Comparison of ENCODE assay signal across 9 mouse cellular contexts in the genomic region with DNA sequence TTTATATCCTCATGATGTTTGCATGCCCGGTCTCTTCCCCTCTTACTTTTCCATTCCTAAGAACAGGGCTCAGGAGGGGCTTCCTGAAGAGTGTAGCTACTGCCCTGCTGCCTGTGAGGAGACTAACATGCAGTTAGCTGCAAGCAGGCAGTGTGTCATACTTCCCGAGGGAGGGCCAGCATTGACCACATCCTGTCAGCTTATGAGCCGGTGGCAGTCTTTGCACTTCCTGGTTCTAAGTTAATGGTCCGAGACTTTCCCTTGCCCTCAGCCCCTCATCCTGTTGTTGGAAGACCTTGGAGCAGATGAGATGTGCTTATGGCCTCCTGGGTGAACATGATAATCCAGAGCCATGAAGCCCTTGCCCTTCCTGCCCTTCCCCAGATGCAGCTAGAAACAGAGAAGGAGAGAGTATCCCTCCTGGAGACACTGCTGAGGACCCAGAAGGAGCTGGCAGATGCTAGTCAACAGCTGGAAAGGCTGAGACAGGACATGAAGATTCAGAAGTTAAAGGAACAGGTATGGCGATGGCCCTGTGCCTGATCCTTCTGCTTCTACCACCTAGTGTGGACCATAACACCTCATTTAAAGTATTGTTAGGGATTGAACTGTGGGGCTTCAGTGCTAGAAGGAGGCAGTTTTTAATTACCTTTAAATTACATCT. TPM values are rescaled to one million over a fixed set of nuclear protein-coding genes. Genes with fewer than 3 reads are reported as not detected.
DNase-seq lines count a peak whose midpoint lies in the region; ATAC-seq and TF ChIP-seq lines count a peak whose summit lies in the region.
"Had no signal": no experiment of that assay in that cellular context is flagged by ENCODE, and none has a peak within 500 bp of the region (broad histone marks: within the 10 kb centered on the region; RNA-seq: fewer than 3 reads in every experiment).

No protein-coding gene starts in this region.

- peaks cover 12% of the 10 kb centered on the region for H3K79me2 ChIP-seq in CH12.LX (replicated peaks; ENCODE audit: control insufficient read depth, extremely low read depth, insufficient read depth, poor library complexity, severe bottlenecking)

- H3K4me1 ChIP-seq in CH12.LX (ENCODE audit: control insufficient read depth in 1 of 2, insufficient read depth in 2 of 2), result peaks cover 0 to 48% of the 10 kb centered on the region in 2 experiments; a peak in 2 of 4 replicates
- H3K4me1 ChIP-seq: lung, embryonic 15.5 days had no signal

- H3K36me3 ChIP-seq in CH12.LX (replicated peaks in 1 of 2; ENCODE audit: control insufficient read depth in 1 of 2, insufficient read depth in 1 of 2, low read length in 1 of 2), result peaks cover 43 to 61% of the 10 kb centered on the region in 2 experiments

- peak overlapping the region; percentile 76 for H3K9ac ChIP-seq in CH12.LX (ENCODE audit: insufficient read depth, low read depth)
- H3K9ac ChIP-seq: lung, embryonic 15.5 days had no signal

- TF ChIP-seq POLR2A in CH12.LX (IDR thresholded peaks at IDR 0.05; ENCODE audit: low read depth, low read length), result peak; percentile 82

- H3K27ac ChIP-seq in CH12.LX (ENCODE audit: insufficient read depth, low read depth), result peak overlapping the region; percentile 55
- H3K27ac ChIP-seq: lung, embryonic 15.5 days had no signal

- dilution Hi-C loops in CH12.LX (cut with MboI; ENCODE audit: extremely low pct_ligation_motif_present, extremely low pct_unique_long_range_greater_than_20kb, low sequenced_read_pairs), result no loop called here

- peak; percentile 89 for DNase-seq in CH12.LX (ENCODE audit: extremely low read depth)
- DNase-seq in heart, adult 8-10 months (ENCODE audit: low spot score), result peak; percentile 65
- peak; percentile 37 to 58 for DNase-seq in kidney, postnatal 4 days
- peak; percentile 76 to 79 for DNase-seq in natural killer cell, adult 2 months (ENCODE audit: low spot score in 2 of 2)
- no peak for DNase-seq in urinary bladder, postnatal 10 days (ENCODE audit: low spot score)
- no peak for DNase-seq in layer of hippocampus, postnatal 10 days (ENCODE audit: low spot score in 2 of 2)
- DNase-seq in embryo, embryonic 9.5 days (ENCODE audit: extremely low spot score), result no peak

- no peak for TF ChIP-seq RAD21 in CH12.LX (IDR thresholded peaks at IDR 0.05; ENCODE audit: low read depth, low read length)

- no peak for TF ChIP-seq CTCF in CH12.LX (conservative IDR thresholded peaks at IDR 0.05 in 1 of 2, IDR thresholded peaks at IDR 0.05 in 1 of 2; ENCODE audit: low read depth in 2 of 2, low read length in 2 of 2)

- no peaks in the 10 kb centered on the region for H3K9me3 ChIP-seq in CH12.LX (replicated peaks; ENCODE audit: low read length)
- H3K9me3 ChIP-seq: lung, embryonic 15.5 days had no signal

- in situ Hi-C loops in CH12.LX (cut with MboI; ENCODE audit: low pct_ligation_motif_present, low pct_unique_long_range_greater_than_20kb, low sequenced_read_pairs), result loop anchor here (25.0 kb wide), 1 partner anchor 308 kb away; no protein-coding TSS in a partner anchor

- no peaks in the 10 kb centered on the region for H3K27me3 ChIP-seq in CH12.LX (replicated peaks)
- H3K27me3 ChIP-seq: lung, embryonic 15.5 days had no signal

- peak overlapping the region; percentile 88 for H3K4me2 ChIP-seq in CH12.LX (ENCODE audit: insufficient read depth, low read depth, poor library complexity, severe bottlenecking)
- H3K4me2 ChIP-seq: lung, embryonic 15.5 days had no signal

- TF ChIP-seq EP300 in CH12.LX (IDR thresholded peaks at IDR 0.05; ENCODE audit: low read length), result peak; percentile 71; the same call in 1 of the 2 replicates

- peak overlapping the region; percentile 48 to 72 (median 62) for H3K4me3 ChIP-seq in CH12.LX (replicated peaks in 1 of 3; ENCODE audit: low read depth in 2 of 3, low read length in 2 of 3, poor library complexity in 1 of 3)
- H3K4me3 ChIP-seq: lung, embryonic 15.5 days had no signal

- no peak for ATAC-seq in frontal cortex, adult (ENCODE audit: low TSS enrichment)

TF ChIP-seq in CH12.LX, 34 proteins besides CTCF, POLR2A, EP300 and RAD21 (continues in another document):
- TF ChIP-seq TBP (conservative IDR thresholded peaks at IDR 0.05; ENCODE audit: low read depth, low read length) (peak; percentile 91), MXI1 (IDR thresholded peaks at IDR 0.05; ENCODE audit: low read depth, low read length) (peak; percentile 87), SMC3 (IDR thresholded peaks at IDR 0.05; ENCODE audit: low read depth, low read length) (no peak), POLR2AphosphoS2 (IDR thresholded peaks at IDR 0.05; ENCODE audit: low read depth, low read length) (0 out of 2 replicates have a peak, but pooled peaks have one; percentile 38), NELFE (IDR thresholded peaks at IDR 0.05; ENCODE audit: low read depth, low read length) (peak; percentile 81), PAX5 (IDR thresholded peaks at IDR 0.05; ENCODE audit: low read length) (no peak), E2F4 (IDR thresholded peaks at IDR 0.05; ENCODE audit: insufficient replicate concordance, low read depth, low read length) (no peak), UBTF (IDR thresholded peaks at IDR 0.05; ENCODE audit: low read depth, low read length) (no peak), SIN3A (IDR thresholded peaks at IDR 0.05; ENCODE audit: low read length) (peak; percentile 93; the same call in 1 of the 2 replicates), ETS1 (conservative IDR thresholded peaks at IDR 0.05; ENCODE audit: low read depth, low read length) (peak; percentile 59), JUN (IDR thresholded peaks at IDR 0.05; ENCODE audit: insufficient read depth, low read depth, low read length) (peak; percentile 59; the same call in 1 of the 2 replicates), IRF4 (IDR thresholded peaks at IDR 0.05; ENCODE audit: low read depth, low read length) (peak; percentile 49), BHLHE40 (IDR thresholded peaks at IDR 0.05; ENCODE audit: low read depth, low read length) (peak; percentile 16; the same call in 1 of the 2 replicates), GABPA (IDR thresholded peaks at IDR 0.05; ENCODE audit: insufficient replicate concordance, low read depth, low read length) (no peak), ELF1 (IDR thresholded peaks at IDR 0.05; ENCODE audit: low read depth, low read length) (peak; percentile 97), HCFC1 (IDR thresholded peaks at IDR 0.05; ENCODE audit: low read depth, low read length) (peak; percentile 71), CHD1 (IDR thresholded peaks at IDR 0.05; ENCODE audit: low read depth, low read length) (no peak), MAFK (IDR thresholded peaks at IDR 0.05; ENCODE audit: insufficient replicate concordance, low read length) (no peak), ZC3H11A (IDR thresholded peaks at IDR 0.05; ENCODE audit: low read depth, low read length) (no peak), USF2 (conservative IDR thresholded peaks at IDR 0.05; ENCODE audit: low read depth, low read length) (no peak), TCF12 (IDR thresholded peaks at IDR 0.05; ENCODE audit: low read depth, low read length) (peak; percentile 93), NRF1 (IDR thresholded peaks at IDR 0.05; ENCODE audit: low read depth, low read length) (no peak), RCOR1 (conservative IDR thresholded peaks at IDR 0.05; ENCODE audit: low read depth, low read length) (no peak), CHD2 (IDR thresholded peaks at IDR 0.05; ENCODE audit: low read length) (peak; percentile 41; the same call in 1 of the 2 replicates), MYC (IDR thresholded peaks at IDR 0.05; ENCODE audit: low read depth, low read length) (peak; percentile 63; the same call in 1 of the 2 replicates), ZNF384 (IDR thresholded peaks at IDR 0.05; ENCODE audit: low read depth, low read length) (no peak), MEF2A (IDR thresholded peaks at IDR 0.05; ENCODE audit: borderline replicate concordance, low read depth, low read length) (peak; percentile 76; the same call in 1 of the 2 replicates), MAZ (IDR thresholded peaks at IDR 0.05; ENCODE audit: low read depth, low read length) (no peak), USF1 (IDR thresholded peaks at IDR 0.05; ENCODE audit: low read depth, low read length) (no peak), ZMIZ1 (IDR thresholded peaks at IDR 0.05; ENCODE audit: low read depth, low read length) (peak; percentile 82; the same call in 1 of the 2 replicates), MAX (IDR thresholded peaks at IDR 0.05; ENCODE audit: low read length) (peak; percentile 61; the same call in 1 of the 2 replicates), ZKSCAN1 (IDR thresholded peaks at IDR 0.05; ENCODE audit: borderline replicate concordance, low read depth, low read length) (no peak)

RNA-seq across cellular contexts. Expression of a gene that starts 23.2 kb away (rescaled TPM):
- total RNA-seq in CH12.LX (2012; rRNA removed) (29.1 and 31.4 TPM in 2 replicates), CH12.LX (2014; rRNA removed) (13.5 and 17.7 TPM in 2 replicates)
- 25.8 and 26.3 TPM in 2 replicates for polyA plus RNA-seq in CH12.LX (2012; ENCODE audit: insufficient read length, low read depth)
- total RNA-seq in heart, adult 8-10 months (2022), result 1 to 10 TPM; 4.1 to 8.8 (median 6.0) TPM
- 10 to 100 TPM; 18.1 to 23.2 TPM for total RNA-seq in layer of hippocampus, postnatal 10 days (2021)

RNA-seq across cellular contexts. Expression of a gene that starts 28.3 kb away (rescaled TPM):
- total RNA-seq in CH12.LX (2012; rRNA removed) (1.1 and 1.4 TPM in 2 replicates), CH12.LX (2014; rRNA removed) (0.78 and 1.1 TPM in 2 replicates)
- polyA plus RNA-seq in CH12.LX (2012; ENCODE audit: insufficient read length, low read depth), result 0.81 and 1.7 TPM in 2 replicates
- 1 to 10 TPM in 1 of 4 experiments, under 1 TPM in 3; 0.14 to 2.0 (median 0.53) TPM for total RNA-seq in heart, adult 8-10 months (2022)
- 1 to 10 TPM in 1 of 2 experiments, under 1 TPM in 1; 0.80 to 1.1 TPM for total RNA-seq in layer of hippocampus, postnatal 10 days (2021)

RNA-seq across cellular contexts. Expression of a gene that starts 28.4 kb away (rescaled TPM):
- 132 and 136 TPM in 2 replicates for total RNA-seq in CH12.LX (2012; rRNA removed)
- 51.6 and 53.0 TPM in 2 replicates for total RNA-seq in CH12.LX (2014; rRNA removed)
- polyA plus RNA-seq in CH12.LX (2012; ENCODE audit: insufficient read length, low read depth), result 146 and 163 TPM in 2 replicates
- 10 to 100 TPM; 58.2 to 67.2 (median 66.3) TPM for total RNA-seq in heart, adult 8-10 months (2022)
- 100 to 1,000 TPM; 198 to 232 TPM for total RNA-seq in layer of hippocampus, postnatal 10 days (2021)

RNA-seq across cellular contexts. Expression of a gene that starts 34.3 kb away (rescaled TPM):
- not detected in 2 replicates for total RNA-seq in CH12.LX (2012; rRNA removed)
- not detected in 2 replicates for total RNA-seq in CH12.LX (2014; rRNA removed)
- not detected in 2 replicates for polyA plus RNA-seq in CH12.LX (2012; ENCODE audit: insufficient read length, low read depth)
- not detected for total RNA-seq in heart, adult 8-10 months (2022)
- 1 to 10 TPM in 1 of 2 experiments, under 1 TPM in 1; 0.74 to 1.1 TPM for total RNA-seq in layer of hippocampus, postnatal 10 days (2021)

RNA-seq across cellular contexts. Expression of a gene that starts 38.9 kb away (rescaled TPM):
- total RNA-seq in CH12.LX (2012; rRNA removed), result not detected in 2 replicates
- not detected in 2 replicates for total RNA-seq in CH12.LX (2014; rRNA removed)
- polyA plus RNA-seq in CH12.LX (2012; ENCODE audit: insufficient read length, low read depth), result not detected in 2 replicates
- not detected for total RNA-seq in heart, adult 8-10 months (2022)
- total RNA-seq in layer of hippocampus, postnatal 10 days (2021), result not detected
- polyA plus RNA-seq: lung, embryonic 15.5 days had no signal

Comparison
In these comparisons a context has a peak if more than half of its experiments do, and no peak if none do; other contexts are left out.
1. DNase-seq: peak in CH12.LX (single experiment), heart, adult 8-10 months (single experiment), kidney, postnatal 4 days (2 of 2) and natural killer cell, adult 2 months (2 of 2); none in urinary bladder, postnatal 10 days (single experiment), layer of hippocampus, postnatal 10 days (0 of 2) and embryo, embryonic 9.5 days (single experiment).